Mouse (Mus musculus): ENCODE results near the gene Atp1a3. TPM values are rescaled to one million over a fixed set of nuclear protein-coding genes. Genes with fewer than 3 reads are reported as not detected.

Atp1a3 gene
- total RNA-seq, 2 experiments from 2014 or later = 5.4 TPM; not detected in 1

DNA sequence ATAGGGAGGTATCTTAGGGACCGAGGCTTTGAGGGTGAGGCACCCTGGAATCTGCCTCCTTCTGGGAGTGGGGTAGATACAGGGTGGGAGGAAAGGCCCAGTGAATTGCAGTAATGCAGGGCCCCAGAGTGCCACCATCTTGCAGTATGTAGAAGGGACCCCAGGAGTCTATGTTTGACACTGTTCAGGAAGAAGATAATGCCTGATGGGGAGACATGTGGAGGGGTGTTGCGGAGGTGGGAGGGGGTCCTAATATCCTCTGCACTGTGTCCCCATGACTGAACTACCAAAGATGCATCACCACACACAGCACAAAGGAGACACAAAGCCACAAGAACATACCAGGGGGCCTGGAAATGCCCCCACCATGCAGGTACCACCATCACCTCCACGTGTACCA is 413 bp upstream of the Atp1a3 start:
- ATAC-seq (replicated peaks; ENCODE audit: low FRiP score, poor library complexity, severe bottlenecking) = no peak

DNA sequence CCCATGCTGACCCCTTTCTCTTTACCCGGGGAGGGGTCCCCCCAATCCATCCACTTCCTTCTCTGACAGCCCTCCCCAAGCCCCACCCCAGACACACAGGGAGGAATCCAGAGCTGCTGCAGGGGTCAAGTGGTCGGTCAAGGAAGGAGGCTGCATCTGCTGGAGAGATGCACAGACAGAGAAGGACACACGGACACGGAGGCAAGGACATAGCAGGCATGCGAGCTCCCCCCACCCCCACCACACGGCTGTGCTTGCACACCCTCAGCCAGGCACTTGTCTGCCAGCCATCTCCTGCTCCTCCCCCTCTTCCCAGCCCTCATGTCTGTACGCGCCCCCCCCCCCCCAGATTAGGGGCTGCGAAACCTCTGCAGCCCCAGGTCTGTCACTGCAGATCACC is 952 bp downstream of the Atp1a3 start:
- no peak for ATAC-seq (replicated peaks; ENCODE audit: low FRiP score, poor library complexity, severe bottlenecking)

- ATAC-seq (replicated peaks; ENCODE audit: low FRiP score, poor library complexity, severe bottlenecking) = no peak
These were observed 1.9 kb downstream of the Atp1a3 start for GRCm38 (mm10) chr7:25003820-25004388.

GRCm38 (mm10) chr7:25003291-25003690 is 2.5 kb downstream of the Atp1a3 start:
- no peak for ATAC-seq (replicated peaks; ENCODE audit: low FRiP score, poor library complexity, severe bottlenecking)

GRCm38 (mm10) chr7:25000711-25001110 is 5.0 kb downstream of the Atp1a3 start:
- ATAC-seq (replicated peaks; ENCODE audit: low FRiP score, poor library complexity, severe bottlenecking) = no peak

DNA sequence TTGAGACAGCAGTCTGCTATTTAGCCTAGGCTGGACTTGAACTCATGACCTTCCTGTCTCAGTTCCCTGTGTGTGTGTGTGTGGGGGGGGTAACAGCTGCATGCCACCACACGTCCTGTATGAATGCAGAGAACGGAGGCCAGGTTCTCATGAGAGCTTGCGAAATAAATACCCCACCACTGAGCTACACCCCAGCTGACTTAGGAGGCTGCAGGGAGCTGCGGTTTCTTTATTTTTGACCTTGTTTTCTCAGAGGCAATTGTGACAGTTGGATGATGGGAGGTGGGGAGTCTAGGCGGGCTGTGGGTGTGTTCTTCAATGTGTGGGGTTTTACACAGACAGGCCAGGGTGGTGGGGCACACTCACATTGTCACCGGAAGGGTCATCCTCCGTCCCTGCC is 5.5 kb downstream of the Atp1a3 start:
- no peak for ATAC-seq (replicated peaks; ENCODE audit: low FRiP score, poor library complexity, severe bottlenecking)

DNA sequence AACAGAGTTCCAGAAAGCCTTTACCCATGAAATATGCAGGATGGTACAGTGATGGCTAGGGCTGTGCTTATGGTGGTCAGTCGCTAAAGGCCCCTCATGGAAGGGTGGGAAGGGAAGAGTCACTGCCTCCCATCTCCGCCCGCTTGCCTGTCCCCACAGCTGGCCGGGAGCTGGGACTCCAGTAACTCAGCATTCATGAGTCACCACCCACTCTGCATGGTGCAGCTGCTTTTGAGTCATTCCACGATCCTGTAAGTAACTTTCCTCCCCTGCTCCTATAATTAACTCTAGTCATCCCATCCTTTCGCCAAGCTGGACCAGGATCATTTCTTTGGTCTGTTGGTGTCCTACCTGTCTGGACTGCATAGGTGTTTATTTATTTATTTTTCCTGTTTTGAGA is 12.7 kb downstream of the Atp1a3 start:
- no peak for ATAC-seq (replicated peaks; ENCODE audit: low FRiP score, poor library complexity, severe bottlenecking)

DNA sequence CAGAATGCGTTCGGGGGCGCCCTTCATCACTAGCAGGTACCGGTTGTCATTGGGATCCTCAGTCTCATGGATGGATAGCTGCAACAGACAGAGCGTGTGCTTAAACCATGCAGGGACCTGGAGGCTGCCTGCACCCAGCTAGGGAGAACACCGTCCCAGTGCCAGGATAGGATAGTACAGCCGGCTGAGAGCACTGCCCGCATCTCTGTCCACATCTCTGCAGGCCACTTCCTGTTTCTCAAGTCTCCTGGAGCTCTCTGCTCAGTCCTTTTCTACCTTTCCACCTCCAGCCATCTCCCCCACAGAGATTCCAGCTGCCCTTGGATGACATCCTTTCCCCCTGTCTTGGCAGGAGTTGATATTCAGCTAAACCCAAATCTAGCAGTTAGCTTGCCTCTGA is 15.3 kb downstream of the Atp1a3 start:
- no peak for ATAC-seq (replicated peaks; ENCODE audit: low FRiP score, poor library complexity, severe bottlenecking)

GRCm38 (mm10) chr7:24987941-24988340 is 17.8 kb downstream of the Atp1a3 start:
- no peak for ATAC-seq (replicated peaks; ENCODE audit: low FRiP score, poor library complexity, severe bottlenecking)

DNA sequence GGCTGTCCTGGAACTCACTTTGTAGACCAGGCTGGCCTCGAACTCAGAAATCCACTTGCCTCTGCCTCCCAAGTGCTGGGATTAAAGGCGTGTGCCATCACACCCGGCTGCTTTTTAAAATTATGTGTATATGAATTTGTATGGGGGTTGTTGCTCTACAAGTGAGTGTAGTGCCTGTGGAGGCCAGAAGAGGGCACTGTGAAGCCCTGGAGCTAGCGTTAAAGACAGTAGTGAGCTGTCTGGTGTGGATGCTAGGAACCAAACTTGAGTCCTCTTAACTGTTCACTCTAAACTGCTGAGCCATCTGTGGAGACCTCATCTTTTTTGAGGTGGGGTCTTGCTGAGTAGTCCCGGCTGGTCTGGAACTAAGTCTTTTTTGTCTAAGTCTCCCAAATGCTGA is 20.0 kb downstream of the Atp1a3 start:
- no peak for ATAC-seq (replicated peaks; ENCODE audit: low FRiP score, poor library complexity, severe bottlenecking)

GRCm38 (mm10) chr7:24984307-24984706 is 21.5 kb downstream of the Atp1a3 start:
- no peak for ATAC-seq (replicated peaks; ENCODE audit: low FRiP score, poor library complexity, severe bottlenecking)

GRCm38 (mm10) chr7:24983396-24983795 is 22.4 kb downstream of the Atp1a3 start:
- no peak for ATAC-seq (replicated peaks; ENCODE audit: low FRiP score, poor library complexity, severe bottlenecking)

GRCm38 (mm10) chr7:24980439-24980838 is 25.3 kb downstream of the Atp1a3 start:
- no peak for ATAC-seq (replicated peaks; ENCODE audit: low FRiP score, poor library complexity, severe bottlenecking)

DNA sequence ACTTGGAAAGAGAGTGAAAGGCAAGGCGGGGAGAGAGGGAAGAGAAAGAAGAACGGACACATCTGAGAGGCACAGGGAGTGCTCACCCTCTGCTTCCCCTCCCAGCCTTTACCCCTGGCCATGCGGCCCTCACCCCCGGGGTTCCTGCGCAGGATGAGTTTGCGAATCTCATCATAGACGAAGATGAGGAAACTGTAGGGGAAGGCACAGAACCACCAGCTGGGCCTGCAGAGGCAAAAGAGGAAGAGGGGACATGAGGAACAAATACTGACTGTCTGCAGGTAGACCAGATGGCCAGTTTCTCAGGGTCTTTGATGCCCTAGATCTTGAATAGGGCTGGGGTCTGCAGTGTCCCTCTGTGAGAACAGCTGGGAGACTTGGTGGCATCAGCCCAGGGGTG is 27.0 kb downstream of the Atp1a3 start:
- ATAC-seq (replicated peaks; ENCODE audit: low FRiP score, poor library complexity, severe bottlenecking) = no peak

DNA sequence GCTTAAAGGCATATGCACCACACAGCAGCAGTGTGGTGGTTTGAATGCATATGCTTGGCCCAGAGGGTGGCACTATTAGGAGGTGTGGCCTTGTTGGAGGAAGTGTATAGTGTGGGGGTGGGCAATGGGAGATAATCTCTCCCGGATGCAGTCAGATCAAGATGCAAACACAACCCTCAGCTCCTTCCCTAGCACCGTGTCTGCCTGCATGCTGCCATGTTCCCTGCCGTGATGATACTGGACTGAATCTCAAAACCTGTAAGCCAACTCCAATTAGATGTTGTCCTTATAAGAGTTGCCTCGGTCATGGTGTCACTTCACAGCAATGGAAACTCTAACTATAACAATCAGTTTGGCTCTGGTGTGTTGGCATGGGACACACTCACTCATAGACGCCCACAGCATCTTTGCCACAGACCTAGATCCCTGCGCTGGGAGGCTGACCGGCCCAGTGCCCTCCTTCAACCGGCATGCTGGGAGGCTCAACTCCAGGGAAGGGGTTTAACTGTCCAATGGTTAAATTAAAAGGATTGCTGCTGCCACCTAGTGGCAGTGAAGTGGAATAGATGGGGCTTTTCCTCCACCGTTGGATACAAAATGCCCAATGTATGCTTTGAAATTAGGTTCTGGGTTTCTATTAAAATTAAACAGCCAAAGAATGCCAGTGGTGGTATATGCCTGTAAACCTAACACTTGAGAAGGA is 30.7 kb downstream of the Atp1a3 start:
- ATAC-seq (replicated peaks; ENCODE audit: low FRiP score, poor library complexity, severe bottlenecking) = no peak

DNA sequence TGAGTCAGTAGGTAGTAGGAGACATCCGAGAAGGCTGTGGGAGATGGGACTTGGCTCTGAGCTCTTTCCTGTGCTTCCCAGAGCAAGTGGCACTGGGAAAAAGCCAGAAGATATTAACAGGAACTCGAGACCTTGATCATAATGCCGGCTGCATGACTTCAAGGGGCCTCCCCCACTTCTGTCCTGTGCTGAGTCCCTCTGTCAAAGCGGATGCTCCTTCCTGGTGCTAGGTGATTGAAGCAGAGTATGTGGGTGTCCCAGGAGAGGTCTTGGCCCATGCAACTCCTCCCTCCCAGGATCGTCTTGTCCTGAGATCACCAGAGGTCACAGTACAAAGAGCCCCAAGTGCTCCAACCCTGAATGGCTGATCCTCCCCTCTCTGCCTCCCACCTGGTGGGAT is 31.9 kb downstream of the Atp1a3 start:
- no peak for ATAC-seq (replicated peaks; ENCODE audit: low FRiP score, poor library complexity, severe bottlenecking)

DNA sequence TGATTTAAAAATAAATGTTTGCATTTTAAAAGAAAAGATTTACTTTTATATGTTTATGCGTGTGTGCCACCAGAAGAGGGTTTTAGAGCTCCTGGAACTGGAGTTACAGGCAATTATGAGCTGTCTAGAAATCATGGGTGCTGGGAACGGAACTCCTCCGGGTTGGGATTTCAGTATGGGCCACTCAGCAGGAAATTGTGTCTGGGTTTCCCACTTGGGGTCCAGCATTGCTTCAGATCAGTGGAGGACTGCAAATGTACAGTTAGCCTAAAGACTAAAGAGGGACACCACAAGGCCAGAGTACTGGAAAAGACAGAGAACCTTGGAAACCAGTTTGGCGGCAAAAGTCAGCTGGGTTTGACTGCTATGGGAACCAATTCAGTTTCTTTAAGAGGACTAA is 32.5 kb downstream of the Atp1a3 start:
- ATAC-seq (replicated peaks; ENCODE audit: low FRiP score, poor library complexity, severe bottlenecking) = no peak

GRCm38 (mm10) chr7:24971972-24972893 is 33.5 kb downstream of the Atp1a3 start, which contains the start of gene Rabac1:
TSS of gene Rabac1 (minus strand) at chr7:24972754.
- peak; percentile 92 for ATAC-seq (replicated peaks; ENCODE audit: low FRiP score, poor library complexity, severe bottlenecking)

DNA sequence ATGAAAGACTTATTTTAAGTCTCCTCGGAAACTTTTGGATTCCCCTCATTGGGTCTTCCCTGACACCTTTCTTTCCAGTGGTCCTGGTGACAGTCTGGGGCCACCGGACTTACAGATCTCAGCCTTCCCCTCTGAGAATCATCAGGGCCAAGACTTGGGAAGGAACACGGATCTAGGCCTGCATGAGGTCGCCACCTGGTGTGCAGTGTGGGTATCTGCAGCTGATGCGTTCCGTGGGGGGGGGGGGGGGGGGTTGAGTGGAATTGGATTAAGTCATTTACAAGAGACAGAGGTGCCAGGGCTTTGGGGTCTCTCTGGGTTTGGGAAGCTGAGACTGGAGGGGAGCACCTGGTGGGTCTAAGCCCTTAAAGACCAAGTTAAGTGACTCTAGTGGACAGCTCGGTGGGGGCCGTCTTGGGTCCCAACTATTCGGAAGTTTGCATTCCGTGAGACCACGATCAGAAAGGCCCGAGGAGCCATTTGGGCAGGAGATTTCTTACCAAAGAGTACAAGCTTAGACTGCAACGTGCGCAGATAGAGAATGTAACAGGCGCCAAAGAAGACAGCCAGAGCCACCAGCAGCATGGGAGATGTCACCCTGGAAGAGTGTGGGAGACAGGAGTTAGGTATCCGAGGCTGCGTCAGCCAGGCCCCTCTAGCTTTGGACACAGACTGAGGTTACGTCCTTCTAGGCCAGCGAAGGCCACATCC is 34.3 kb downstream of the Atp1a3 start:
- ATAC-seq (replicated peaks; ENCODE audit: low FRiP score, poor library complexity, severe bottlenecking) = peak; percentile 36

- no peak for ATAC-seq (replicated peaks; ENCODE audit: low FRiP score, poor library complexity, severe bottlenecking)
These were observed 35.4 kb downstream of the Atp1a3 start for GRCm38 (mm10) chr7:24970341-24970740.

All from erythroid progenitor cell, adult 5-6 weeks (primary cell).